25 mouse cellular contexts compared by ENCODE assay signal in the genomic region with DNA sequence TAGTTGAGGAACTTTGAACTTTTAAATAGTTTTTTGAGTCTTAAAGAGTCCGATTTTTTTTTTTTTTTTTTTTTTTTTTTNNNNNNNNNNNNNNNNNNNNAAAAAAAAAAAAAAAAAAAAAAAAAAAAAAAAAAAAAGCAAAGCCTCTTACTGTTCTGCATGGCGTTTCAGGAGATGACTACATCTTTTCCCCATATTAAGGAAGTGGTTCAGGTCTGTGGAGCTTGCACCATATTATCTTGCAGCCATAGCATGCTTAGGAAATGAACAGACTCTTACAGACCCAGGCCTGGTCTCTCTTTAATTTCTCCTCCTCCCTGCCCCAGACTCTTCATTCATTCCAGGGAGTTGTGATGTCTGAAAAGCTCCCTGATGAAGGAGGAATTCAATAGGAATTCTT. TPM values are rescaled to one million over a fixed set of nuclear protein-coding genes. Genes with fewer than 3 reads are reported as not detected.
"Had no signal": no experiment of that assay in that cellular context is flagged by ENCODE, and none has a peak within 500 bp of the region (broad histone marks: within the 10 kb centered on the region; RNA-seq: fewer than 3 reads in every experiment).

No protein-coding gene starts in this region.

- H3K9ac ChIP-seq: liver, embryonic 15.5 days; neural tube, embryonic 15.5 days had no signal

- H3K27ac ChIP-seq: left cerebral cortex, adult 2 months; limb, embryonic 10.5 days; liver, embryonic 15.5 days; midbrain, embryonic 10.5 days; neural tube, embryonic 15.5 days had no signal

- DNase-seq: kidney, adult 8-10 months; kidney, postnatal 25 days; lung, adult 2 months; lung, postnatal 10 days; lung, postnatal 4 days; midbrain, embryonic 14.5 days; retina, postnatal 1 day; right cerebral cortex, postnatal 4 days; spleen, adult 18-20 months; thymus, adult 18-20 months; thymus, postnatal 25 days had no signal

- H3K4me1 ChIP-seq: limb, embryonic 10.5 days; midbrain, embryonic 10.5 days; neural tube, embryonic 15.5 days had no signal

- H3K4me2 ChIP-seq: liver, embryonic 11.5 days; liver, embryonic 15.5 days; neural tube, embryonic 15.5 days had no signal

- H3K9me3 ChIP-seq: limb, embryonic 10.5 days; liver, embryonic 15.5 days; midbrain, embryonic 10.5 days; neural tube, embryonic 15.5 days had no signal

- H3K4me3 ChIP-seq: left cerebral cortex, adult 2 months; limb, embryonic 10.5 days; liver, embryonic 15.5 days; midbrain, embryonic 10.5 days; myocyte; neural tube, embryonic 15.5 days had no signal

- H3K27me3 ChIP-seq: liver, embryonic 15.5 days; neural tube, embryonic 15.5 days had no signal

RNA-seq across cellular contexts. Expression of gene Ldhc, which starts 20.0 kb away (rescaled TPM):
- total RNA-seq: layer of hippocampus, postnatal 25 days; left cerebral cortex, adult 2 months; left cerebral cortex, postnatal 14 days had no signal
- polyA plus RNA-seq: kidney, embryonic 16.5 days; limb, embryonic 14.5 days; lung, adult 2 months; midbrain, embryonic 10.5 days; neural tube, embryonic 11.5 days; stomach, embryonic 14.5 days; urinary bladder, adult 2 months had no signal
